Mouse (Mus musculus) kidney, postnatal 14 days (tissue): ENCODE data around the gene Serpinh1.
A peak's percentile ranks its signal among the peaks of the same experiment; 100 is the strongest.

Source experiments
- DNase-seq: peaks from one replicate; pipeline ENCODE4 v3.0.0; 2022; ENCODE audit warnings: mixed read lengths

Gene Serpinh1

DNA sequence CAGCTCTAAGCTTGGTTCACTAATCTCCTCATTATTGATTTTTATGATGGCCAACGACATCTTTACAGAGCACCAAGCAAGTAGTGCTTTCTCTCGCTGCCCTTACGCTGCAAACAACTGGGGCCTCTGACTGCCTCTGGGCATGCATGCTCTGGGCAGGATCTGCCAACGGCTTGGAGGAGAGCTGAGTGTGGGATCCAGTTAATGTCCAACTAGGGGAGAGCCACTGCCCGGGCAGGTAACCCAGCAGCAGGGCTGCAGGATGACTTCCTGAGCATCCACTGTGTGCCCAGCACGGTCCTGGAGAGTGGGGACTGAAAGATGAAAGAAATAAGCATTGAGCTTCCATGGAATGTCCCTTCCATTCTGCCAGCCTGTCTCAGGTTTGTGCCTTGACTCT is 13.7 kb upstream of the Serpinh1 start:
- peak; percentile 51 for DNase-seq

DNA sequence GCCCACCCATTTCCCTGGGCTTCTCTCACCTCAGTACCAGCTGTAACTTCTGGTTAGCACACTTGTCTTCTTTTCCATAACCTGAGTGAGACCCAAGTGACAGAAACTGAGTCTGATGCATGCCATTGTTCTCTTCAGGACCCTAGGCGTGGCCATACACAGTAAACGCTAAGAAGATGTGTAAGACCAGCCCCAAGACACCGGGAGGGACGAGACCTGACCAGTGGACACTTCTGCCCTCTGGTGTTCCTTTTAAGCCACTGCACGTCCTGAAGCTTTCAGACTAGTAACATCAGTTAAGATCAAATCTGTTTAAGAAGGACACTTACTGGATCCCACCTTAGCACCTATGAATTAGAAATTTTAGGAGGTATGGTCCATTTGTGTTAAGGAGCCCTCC is 12.0 kb upstream of the Serpinh1 start:
- peak; percentile 85 for DNase-seq

DNA sequence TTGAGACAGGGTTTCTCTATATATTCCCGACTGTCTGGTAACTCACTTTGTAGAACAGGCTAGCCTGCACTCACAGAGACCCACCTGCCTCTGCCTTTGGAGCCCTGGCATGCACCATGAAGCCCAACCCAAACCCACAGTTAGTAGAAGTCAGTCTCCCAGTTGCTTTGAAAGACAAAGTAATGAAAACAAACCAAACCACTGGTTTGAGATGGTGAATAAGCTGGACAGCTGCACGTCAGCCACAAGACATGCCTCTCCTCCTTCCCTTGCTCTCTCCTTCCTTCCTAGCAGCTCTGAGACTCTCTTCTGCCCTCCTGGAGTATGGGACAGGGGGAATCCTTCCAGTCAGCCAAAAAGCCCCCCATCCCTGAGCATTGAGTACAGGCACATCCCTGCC is 9.1 kb upstream of the Serpinh1 start:
- no peak for DNase-seq

DNA sequence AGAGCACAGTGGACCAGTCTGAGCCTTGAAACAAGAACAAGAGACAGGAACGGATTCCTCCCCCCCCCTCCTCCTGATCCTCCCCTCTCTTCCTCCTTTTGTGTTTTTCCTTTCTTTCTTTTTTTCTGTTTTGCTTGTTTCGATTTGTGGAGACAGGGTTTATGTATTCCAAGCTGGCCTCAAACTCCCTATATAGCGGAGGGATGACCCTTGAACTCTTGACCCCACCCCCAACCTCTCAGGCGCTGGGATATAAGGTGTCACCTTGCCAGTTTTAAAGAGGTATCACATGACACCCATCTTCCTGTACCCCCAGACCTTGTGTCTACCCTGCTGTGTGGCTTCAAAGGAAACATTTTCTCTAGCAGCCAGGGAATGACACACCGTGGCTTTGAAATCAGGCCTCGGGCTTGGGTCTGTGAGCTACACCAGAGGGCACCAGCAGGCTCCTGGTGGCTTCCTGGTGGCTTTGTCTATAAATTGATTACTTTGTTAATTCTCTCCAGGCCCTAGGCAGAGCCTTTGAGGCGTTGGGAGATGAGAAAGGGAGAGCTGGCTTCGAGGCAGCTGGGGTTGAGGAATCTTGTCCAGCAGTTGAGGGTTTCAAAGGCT is 7.9 kb upstream of the Serpinh1 start:
- no peak for DNase-seq

DNA sequence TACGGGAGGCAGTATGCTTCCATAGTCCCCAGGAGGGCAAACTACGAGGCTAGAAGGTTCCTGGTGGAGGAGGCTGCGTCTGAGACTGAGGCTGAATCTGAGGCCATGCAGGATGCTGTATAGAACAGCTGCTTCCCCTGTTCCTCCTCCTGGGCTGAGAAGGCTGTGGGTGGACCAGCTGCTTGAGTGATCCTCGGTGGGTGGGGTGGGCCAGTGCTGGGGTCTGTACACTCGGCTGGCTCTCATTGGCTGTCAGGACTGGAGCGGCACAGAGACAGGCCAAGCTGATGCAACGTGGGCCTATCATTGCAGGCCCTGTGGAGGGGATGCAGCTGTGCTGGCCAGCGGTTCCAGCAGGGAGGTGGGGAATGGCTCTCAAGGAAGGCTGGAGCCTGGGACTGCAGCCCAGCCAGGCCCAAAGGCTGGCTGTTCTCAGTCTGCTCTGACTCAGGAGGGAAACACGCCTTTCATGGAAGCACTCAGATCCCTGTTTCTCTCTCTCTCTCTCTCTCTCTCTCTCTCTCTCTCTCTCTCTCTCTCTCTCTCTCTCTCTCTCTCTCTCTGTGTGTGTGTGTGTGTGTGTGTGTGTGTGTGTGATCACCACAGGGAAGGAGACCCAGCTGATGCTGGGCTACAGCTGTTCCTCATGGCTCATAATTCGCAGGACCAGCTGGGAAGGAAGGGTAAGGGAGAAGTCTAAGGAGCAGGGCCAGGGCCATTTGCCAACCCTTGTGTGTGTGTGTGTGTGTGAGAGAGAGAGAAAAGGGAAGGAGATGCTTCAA is 7.2 kb upstream of the Serpinh1 start:
- DNase-seq = peak; percentile 90

DNA sequence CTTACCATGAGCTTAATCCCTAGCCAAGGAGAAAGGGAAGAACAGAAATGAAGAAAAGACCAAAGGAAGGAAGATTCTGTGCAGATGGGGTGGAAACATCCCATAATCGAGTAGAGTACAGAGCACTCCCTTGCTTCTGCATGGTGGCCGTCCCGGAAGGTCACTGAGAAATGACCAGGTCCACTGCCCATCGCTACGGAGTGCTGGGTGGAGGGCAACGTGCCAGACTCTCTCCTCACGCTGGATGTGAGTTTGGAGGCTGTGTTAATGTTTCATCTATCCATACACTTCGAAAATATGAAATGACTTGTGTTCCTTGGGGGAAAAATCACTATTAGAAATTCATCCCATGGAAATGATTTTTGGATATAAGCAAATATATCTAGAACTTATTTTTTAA is 5.3 kb upstream of the Serpinh1 start:
- DNase-seq = peak; percentile 59

DNA sequence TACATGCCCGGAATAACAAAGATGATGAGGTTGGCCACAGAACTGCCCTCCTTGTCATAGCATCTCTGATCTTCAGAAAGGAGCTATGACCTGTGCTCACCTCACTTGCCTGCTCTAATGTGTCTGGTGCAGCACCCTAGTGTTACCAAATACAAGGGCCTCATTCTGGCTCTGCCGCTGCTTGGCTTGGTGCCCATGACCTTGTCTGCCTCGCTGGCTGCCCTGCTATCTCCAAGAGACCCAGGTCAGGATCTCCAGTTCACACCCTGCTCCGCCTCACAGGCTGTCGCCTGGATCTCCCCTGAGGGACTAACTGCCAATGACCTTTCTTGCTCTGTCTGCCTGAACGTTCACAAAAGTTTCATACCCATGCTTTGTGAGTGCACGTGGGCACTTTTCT is 4.2 kb upstream of the Serpinh1 start:
- DNase-seq = peak; percentile 47

DNA sequence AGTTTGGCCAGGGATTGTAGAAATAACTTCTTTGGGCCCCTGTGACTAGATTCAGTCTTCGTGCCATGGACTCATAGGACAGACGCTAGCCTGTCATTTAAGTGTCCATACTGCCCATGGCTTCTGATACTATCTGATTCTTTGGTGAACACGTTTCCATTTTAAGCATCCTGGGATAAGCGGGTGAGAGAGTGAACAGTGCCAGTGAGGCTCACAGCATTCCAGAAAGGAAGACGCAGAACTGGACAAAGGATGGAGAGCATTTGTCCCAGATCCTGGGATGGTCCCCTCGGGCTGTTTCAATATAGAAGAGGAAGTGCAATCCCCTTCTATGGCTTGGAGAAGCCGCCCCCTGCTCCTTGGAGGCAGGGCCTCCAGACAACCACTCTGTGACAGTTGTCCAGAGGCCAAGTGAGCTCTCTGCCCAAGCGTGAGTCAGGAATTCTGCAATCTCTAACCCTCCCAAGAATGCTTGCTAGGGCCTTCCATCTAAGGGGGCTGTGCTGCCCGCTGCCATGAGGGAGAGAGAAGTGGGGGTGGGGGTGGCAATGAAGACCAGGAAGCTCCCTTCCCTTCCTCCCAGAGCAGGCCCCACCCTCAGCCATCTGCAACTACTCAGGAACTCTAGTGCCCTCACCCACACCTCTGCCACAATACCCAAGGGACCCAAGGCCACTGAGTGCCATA is 3.3 kb upstream of the Serpinh1 start:
- peak; percentile 55 for DNase-seq

DNA sequence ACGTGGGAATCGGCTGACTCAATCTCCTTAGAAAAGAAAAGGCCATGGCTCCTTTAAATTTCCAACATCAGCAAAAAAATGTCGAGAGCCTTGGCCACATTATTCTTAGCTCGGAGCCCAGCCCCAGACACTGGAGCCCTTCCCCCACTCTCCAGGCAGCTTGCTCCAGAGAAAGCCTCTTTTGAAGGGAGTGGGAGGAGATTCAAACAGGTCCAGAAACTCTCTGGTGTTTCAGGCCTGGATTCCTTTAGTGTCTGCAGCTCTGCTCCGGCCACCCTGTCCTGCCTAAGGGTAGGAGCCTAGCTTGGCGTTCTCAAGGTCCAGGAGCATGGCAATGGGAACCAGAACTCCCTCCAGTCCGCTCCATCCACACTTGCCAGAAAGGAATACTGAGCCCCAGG is 2.7 kb upstream of the Serpinh1 start:
- DNase-seq = peak; percentile 89

DNA sequence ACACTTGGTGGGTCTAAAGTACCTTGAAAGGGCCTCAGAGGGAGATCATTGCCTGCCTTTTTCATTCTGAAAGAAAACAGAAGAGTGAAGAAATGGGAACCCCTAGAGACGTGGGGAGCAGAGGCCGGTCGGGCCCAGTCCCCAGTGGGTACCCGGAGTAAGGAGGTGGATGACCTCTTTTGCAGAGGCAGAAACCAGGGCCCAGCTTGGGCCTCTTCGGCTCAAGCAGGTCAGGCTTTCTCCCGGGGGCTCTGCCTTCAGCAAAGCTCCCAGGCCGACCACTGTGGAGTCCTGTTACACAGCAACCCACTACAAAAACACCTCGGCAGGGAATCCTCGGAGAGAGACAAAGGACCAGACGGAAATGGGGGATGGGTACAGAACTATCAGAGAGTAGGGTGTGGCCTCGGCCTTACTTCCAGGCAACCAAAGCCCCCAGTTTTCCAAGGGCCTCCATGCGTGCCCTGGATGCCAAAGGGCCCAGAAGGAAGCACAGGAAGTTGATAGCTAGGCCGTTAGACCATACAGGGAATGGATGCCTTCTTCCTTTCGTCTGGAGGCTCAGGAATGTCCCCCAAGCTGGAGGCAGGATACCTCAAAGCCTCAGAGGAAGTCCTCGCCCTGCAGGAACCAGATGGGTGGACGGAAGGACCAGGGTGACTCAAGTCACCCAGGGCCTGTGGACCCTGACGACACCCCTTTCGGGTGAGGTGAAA is 1.1 kb downstream of the Serpinh1 start:
- DNase-seq = peak; percentile 61

DNA sequence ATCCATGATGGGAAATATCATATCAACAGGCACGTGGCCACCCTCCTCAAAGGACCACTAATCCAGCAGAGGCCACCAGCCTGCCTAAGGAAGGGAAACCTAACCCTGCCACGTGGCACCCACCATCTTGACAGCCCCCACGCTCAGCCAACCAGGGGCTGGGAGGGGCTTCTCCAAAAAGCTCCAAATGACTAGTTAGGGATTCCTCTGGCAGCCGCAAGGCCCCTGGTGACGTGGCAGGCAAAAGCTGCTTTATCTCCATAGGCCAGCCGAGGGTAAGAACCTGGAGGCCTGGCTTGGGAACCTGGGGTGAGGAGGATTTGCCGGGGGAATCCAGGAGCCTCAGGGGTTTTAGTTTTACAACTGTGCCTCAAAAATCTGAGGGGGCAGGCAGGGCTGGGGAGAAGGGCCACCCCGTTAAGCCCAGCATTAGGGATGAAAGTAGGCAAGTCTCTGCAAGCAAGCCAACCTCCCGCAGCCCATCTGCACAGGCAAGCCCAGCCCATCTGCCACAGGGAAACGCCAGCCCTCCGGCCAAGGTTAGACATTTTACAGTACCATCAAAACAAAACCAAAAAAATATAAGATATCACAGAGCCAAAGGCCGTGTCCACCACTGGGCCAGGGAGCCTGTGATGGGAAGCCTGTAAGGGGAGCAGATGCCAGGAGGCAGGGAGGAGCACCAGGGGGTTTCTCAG is 1.8 kb downstream of the Serpinh1 start:
- DNase-seq = peak; percentile 34

DNA sequence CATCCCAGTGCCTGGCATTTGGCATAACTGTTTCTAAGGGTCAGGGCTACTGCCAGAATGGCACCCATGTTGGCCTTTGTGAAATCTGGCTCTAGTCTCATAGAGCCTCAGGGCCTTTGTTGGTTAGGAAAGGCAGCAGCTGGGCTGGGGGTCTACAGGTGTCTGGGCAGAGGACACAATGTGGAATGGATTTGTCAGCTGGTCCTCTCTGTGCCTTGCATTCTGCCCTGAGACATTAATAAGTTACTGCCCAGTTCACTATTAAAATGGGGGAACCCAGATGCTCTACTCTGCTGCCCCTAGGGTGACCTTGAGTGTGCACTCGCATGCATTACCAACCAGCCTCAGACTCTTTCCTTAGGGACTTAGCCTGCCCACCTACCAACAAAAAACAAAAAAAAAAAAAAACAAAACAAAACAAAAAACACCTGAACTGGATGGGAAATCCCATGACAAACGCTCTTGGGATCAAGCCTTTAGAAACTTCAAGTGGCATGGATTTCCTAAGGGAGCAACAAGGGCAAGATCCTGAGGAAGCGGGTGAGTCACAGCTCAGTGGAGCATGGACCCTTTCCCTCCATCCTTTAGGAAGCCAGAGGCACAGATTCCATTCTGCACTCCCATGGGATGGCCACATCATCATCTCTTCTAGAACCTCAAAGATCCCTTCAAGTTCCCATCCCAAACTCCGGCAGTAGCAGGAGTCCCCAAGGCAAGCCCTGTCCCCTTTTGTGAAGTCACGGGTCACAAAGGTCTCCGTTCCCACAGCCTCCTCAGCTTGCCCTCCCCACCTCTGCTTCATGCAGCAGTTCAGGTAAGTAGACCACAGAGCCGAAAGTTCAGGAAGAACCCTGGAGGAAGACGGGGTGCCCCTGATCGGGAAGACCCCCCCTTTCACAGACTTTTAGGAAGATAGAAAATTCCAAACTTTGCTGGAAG is 3.0 kb downstream of the Serpinh1 start:
- peak; percentile 43 for DNase-seq

DNA sequence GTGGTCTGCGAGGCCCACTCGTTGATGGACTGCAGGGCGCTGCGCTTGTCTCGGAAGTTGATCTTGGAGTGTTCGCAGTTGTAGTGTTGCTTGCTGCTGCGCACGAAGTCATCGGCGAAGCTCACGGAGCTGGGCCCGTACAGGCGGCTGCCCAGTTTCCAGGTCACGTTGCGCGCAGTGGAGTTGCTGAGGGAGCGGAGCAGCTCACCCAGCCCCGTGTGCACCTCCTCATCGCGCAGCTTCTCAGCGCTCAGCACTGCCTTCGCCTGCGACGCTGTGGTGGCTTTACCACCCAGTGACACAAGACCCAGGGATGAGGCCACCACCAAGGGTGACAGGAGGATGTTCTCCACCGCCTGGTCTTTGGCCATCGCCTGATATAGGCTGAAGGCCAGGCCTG is 4.2 kb downstream of the Serpinh1 start:
- DNase-seq = no peak

DNA sequence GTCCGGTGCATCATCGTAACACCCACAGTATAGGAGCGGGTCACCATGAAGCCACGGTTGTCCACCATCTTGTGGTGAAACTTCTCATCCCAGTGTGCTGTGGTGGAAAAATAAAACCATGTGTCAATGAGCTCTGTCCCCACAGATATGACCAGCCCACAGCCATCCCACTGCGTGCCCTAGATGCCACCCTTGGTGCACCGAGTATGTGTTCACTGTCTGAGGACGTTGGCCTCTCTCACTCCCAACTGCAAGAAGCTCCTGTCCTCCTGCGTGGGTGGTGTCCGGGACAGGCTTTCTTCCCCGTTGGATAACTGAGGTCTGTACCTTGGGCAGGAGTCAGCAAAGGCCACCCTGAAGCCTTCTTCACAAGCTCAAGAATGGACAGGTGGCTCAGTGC is 5.8 kb downstream of the Serpinh1 start:
- DNase-seq = no peak

DNA sequence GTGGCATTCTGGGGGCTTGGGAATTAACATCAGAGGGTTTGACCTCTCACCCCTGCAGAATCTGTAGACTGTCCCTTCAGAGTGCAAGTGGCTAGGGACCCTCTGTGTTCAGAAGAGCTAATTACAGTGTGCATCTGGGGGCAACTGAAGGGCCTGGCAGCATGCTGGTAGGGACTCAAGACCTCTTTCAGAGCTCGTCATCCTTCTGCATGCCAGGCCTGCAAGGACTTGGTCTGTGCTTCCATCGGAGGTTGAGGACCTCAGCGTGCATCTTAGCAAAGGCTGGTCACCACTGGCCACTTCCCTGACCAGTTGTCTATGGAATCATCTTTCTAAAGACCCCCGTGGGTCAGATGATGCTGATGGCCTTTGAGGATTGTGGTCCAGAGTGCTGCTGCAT is 9.5 kb downstream of the Serpinh1 start:
- DNase-seq = no peak

DNA sequence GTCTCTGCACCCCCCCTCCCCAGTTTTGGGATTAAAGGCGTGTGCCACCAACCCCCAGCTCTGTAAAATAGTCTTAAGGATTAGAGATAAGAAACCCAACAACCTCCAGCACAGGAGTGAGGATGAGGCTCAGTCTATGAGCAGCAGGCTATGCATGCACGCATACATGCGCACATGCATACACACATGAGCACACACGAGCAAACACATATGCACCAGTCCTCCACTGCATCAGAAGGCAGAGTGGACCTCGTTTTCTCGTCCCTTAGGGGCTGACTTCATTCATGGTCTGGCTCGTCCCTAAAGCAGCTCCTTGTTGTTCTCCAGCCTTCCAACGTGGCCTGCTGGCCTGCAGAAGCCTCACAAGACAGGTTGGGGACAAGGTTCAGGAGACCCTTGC is 12.3 kb downstream of the Serpinh1 start:
- DNase-seq = no peak

DNA sequence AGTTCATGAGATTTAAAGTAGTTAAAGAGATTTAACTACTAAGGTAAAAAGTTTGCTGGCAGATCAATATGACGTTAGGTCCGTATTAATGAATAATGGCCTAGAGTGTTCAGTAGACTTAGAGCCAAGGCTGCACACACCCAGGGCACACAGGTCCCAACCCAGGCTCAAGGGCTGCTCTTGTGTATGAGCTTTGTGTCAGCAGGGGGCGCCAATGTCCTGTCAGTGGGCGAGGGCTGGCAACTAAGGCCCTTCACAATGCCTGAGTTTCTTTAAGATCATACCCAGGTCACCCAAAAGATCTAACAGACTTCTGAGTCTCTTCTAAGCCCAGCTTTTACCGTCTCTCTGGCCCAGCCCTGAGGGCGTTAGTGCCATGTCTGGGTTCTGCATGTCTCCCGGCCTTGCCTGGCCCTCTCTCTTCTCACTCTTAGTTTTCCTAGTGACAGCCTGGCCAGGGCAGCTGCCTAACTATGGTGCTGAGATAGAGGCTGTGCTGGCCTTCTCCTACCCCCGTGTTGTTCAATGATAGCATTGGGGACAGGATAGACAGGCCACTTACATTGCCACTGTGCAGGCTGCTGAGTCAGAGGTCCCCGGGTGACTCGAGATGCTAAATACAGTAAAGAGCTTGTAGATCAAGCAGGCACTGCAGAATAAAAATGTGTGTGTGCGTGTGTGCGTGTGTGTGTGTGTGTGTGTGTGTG is 20.1 kb downstream of the Serpinh1 start:
- peak; percentile 88 for DNase-seq

DNA sequence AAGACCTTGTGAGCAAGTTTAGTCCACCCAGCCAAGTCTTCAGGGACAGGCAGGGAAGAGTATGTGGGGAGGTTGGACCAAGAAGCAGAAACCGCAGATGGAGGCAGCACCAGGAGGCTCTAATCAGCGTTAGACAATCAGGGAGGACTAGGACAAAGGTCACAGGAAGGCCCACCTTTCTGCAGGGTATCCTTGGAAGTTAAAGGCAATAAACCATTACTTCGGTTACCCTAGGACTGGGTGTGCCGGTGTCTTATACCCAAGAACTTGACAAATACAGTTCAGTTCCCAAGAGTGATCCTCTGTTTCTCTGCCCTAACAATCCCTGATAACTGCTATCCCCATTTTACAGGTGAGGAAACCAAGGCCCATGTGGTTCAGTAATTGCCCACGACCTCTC is 23.0 kb downstream of the Serpinh1 start:
- no peak for DNase-seq

DNA sequence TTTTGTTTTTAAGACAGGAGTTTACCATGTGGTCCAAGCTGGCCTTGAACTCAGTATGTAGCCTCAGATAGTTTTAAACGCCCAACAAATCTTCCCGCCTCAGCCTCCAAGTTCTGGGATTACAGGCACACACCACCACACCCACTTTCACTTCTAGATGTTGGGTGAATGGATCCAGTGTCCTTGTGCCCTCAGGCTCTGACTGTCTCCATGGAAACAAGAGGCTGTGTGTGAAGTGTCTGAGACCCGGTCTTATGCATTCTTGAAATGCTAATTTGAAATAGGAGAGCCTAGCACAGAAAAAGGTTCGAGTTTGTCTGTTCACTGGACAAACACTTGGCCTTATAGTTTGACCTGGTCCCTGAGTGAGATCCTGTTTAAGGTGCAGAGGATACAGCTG is 24.2 kb downstream of the Serpinh1 start:
- DNase-seq = no peak

DNA sequence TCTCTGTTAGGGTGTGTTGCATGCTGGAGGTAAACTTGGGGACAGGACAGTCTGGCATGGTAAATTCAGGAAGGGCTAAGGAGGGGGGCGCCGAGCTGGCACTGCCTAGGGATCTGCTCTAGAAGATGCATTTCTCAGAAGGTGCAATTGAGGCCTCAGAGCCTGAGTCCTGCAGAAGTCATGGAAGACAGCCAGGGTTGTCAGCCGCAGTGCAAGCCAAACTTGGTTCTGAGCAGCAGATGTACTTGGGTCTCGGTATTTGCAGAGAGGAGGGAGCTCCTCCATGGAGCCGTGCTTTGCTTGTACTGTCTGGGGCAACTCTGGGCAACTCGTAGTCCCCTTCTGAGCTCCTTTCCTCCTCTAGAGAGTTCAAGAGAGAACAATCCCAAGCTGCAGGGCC is 26.9 kb downstream of the Serpinh1 start:
- no peak for DNase-seq

DNA sequence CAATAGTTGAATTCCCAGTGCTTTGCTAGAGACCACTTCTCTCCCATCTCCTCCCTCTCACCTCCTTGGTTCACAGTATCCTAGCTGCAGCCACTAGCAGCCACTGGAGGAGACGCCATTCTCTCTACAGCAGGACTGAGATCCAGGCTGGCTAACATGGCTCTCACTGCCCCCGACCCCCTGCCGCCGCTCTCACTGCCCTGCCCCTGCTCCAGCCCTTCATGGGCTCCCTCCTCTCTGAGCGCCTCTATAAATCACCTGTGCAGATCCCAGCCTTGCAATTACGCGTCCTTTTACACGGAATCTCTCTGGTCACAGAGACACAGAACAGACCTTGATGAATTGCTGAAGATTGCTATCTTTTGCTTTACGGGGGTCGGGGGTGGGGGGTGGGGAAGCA is 28.2 kb downstream of the Serpinh1 start:
- no peak for DNase-seq
